In the genomic region with DNA sequence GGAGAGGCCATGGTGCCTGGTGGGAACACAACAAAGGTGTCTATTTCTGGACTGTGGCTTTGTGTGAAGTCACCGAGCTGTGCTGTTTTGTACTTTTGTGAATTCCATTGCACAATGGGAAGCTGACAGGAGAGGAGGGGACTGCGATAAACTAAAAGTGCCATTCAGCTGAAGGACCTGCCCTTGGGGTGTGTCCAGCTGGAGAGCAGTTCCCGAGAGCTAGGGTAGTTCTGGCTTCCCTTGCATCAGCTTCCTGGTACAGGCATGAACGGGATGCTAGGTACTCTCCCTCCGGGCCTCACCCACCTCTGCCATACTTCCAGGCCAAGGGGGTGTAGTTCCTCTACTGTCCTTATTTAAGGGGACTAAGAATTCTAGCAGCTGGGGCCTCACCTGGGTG, we compare ENCODE assay signal across 15 mouse cellular contexts.
DNase-seq lines count a peak whose midpoint lies in the region; ATAC-seq lines count a peak whose summit lies in the region.
"Had no signal": no experiment of that assay in that cellular context is flagged by ENCODE, and none has a peak within 500 bp of the region (broad histone marks: within the 10 kb centered on the region; RNA-seq: fewer than 3 reads in every experiment).

No protein-coding gene starts in this region.

- no peaks in the 10 kb centered on the region for H3K27me3 ChIP-seq in kidney, embryonic 15.5 days
- no peaks in the 10 kb centered on the region for H3K27me3 ChIP-seq in kidney, embryonic 14.5 days (ENCODE audit: control insufficient read depth, insufficient read depth, low read length)
- H3K27me3 ChIP-seq in stomach, embryonic 16.5 days (ENCODE audit: control insufficient read depth, insufficient read depth, low read length) = no peaks in the 10 kb centered on the region
- no peaks in the 10 kb centered on the region for H3K27me3 ChIP-seq in forebrain, embryonic 14.5 days (replicated peaks; ENCODE audit: control insufficient read depth, insufficient read depth, low read length)
- H3K27me3 ChIP-seq: embryonic facial prominence, embryonic 12.5 days; forebrain, embryonic 12.5 days; Patski had no signal

- 0 out of 2 replicates have a peak overlapping the region, but pooled peaks have one; percentile 6 for H3K27ac ChIP-seq in kidney, embryonic 15.5 days
- no peak overlapping the region for H3K27ac ChIP-seq in kidney, embryonic 14.5 days (ENCODE audit: low read depth, low read length)
- H3K27ac ChIP-seq in stomach, embryonic 16.5 days (ENCODE audit: low read length) = no peak overlapping the region
- H3K27ac ChIP-seq in forebrain, embryonic 14.5 days (ENCODE audit: low read depth, low read length) = no peak overlapping the region
- H3K27ac ChIP-seq: embryonic facial prominence, embryonic 12.5 days; forebrain, embryonic 12.5 days; liver, embryonic 14.5 days had no signal

- no peaks in the 10 kb centered on the region for H3K9me3 ChIP-seq in kidney, embryonic 15.5 days (replicated peaks)
- H3K9me3 ChIP-seq in kidney, embryonic 14.5 days (ENCODE audit: control insufficient read depth, low read length) = no peaks in the 10 kb centered on the region
- H3K9me3 ChIP-seq in stomach, embryonic 16.5 days (replicated peaks; ENCODE audit: control insufficient read depth, low read length) = no peaks in the 10 kb centered on the region
- H3K9me3 ChIP-seq in forebrain, embryonic 14.5 days (replicated peaks; ENCODE audit: control insufficient read depth, low read length) = no peaks in the 10 kb centered on the region
- H3K9me3 ChIP-seq: embryonic facial prominence, embryonic 12.5 days; forebrain, embryonic 12.5 days had no signal

- DNase-seq in embryo, embryonic 9.5 days (ENCODE audit: extremely low spot score) = peak; percentile 4
- no peak for DNase-seq in embryo, embryonic 10 days (ENCODE audit: low spot score)
- DNase-seq in lung, adult 18-20 months = peak; percentile 78 to 83
- no peak for DNase-seq in forebrain, embryonic 14.5 days (ENCODE audit: low spot score)
- DNase-seq in right cerebral cortex, adult 2 months (ENCODE audit: low spot score in 2 of 2) = no peak
- DNase-seq: cerebellum, adult 9-10 months; midbrain, embryonic 14.5 days; thymus, postnatal 25 days had no signal

- no peak overlapping the region for H3K4me2 ChIP-seq in kidney, embryonic 15.5 days
- no peak overlapping the region for H3K4me2 ChIP-seq in kidney, embryonic 14.5 days (replicated peaks; ENCODE audit: low read depth, low read length)
- H3K4me2 ChIP-seq in stomach, embryonic 16.5 days (ENCODE audit: low read depth, low read length) = no peak overlapping the region
- no peak overlapping the region for H3K4me2 ChIP-seq in forebrain, embryonic 14.5 days (ENCODE audit: low read length)
- H3K4me2 ChIP-seq: embryonic facial prominence, embryonic 12.5 days; forebrain, embryonic 12.5 days had no signal

- ATAC-seq in kidney, embryonic 15.5 days (replicated peaks; ENCODE audit: low FRiP score) = 0 out of 2 replicates have a peak, but pooled peaks have one; percentile 47
- ATAC-seq in kidney, embryonic 14.5 days (ENCODE audit: low FRiP score, low TSS enrichment) = no peak
- ATAC-seq in stomach, embryonic 16.5 days (ENCODE audit: insufficient read depth, low FRiP score) = 0 out of 2 replicates have a peak, but pooled peaks have one; percentile 38
- no peak for ATAC-seq in forebrain, embryonic 14.5 days
- ATAC-seq: Patski had no signal

- H3K36me3 ChIP-seq in kidney, embryonic 15.5 days = no peaks in the 10 kb centered on the region
- H3K36me3 ChIP-seq in kidney, embryonic 14.5 days (ENCODE audit: control insufficient read depth, insufficient read depth, low read length) = no peaks in the 10 kb centered on the region
- no peaks in the 10 kb centered on the region for H3K36me3 ChIP-seq in stomach, embryonic 16.5 days (ENCODE audit: control insufficient read depth, insufficient read depth, low read length)
- H3K36me3 ChIP-seq in forebrain, embryonic 14.5 days (ENCODE audit: control insufficient read depth, insufficient read depth, low read length) = no peaks in the 10 kb centered on the region
- H3K36me3 ChIP-seq: embryonic facial prominence, embryonic 12.5 days; forebrain, embryonic 12.5 days had no signal

- H3K4me1 ChIP-seq in kidney, embryonic 15.5 days = no peaks in the 10 kb centered on the region
- H3K4me1 ChIP-seq in kidney, embryonic 14.5 days (ENCODE audit: control insufficient read depth, insufficient read depth, low read length) = no peaks in the 10 kb centered on the region
- H3K4me1 ChIP-seq in stomach, embryonic 16.5 days (ENCODE audit: control insufficient read depth, insufficient read depth, low read length) = no peaks in the 10 kb centered on the region
- no peaks in the 10 kb centered on the region for H3K4me1 ChIP-seq in forebrain, embryonic 14.5 days (ENCODE audit: control insufficient read depth, insufficient read depth, low read length)
- H3K4me1 ChIP-seq: embryonic facial prominence, embryonic 12.5 days; forebrain, embryonic 12.5 days had no signal

- H3K4me3 ChIP-seq in kidney, embryonic 15.5 days (replicated peaks) = no peak overlapping the region
- no peak overlapping the region for H3K4me3 ChIP-seq in kidney, embryonic 14.5 days (ENCODE audit: low read length)
- H3K4me3 ChIP-seq in stomach, embryonic 16.5 days (replicated peaks; ENCODE audit: low read length) = no peak overlapping the region
- no peak overlapping the region for H3K4me3 ChIP-seq in forebrain, embryonic 14.5 days (ENCODE audit: low read depth, low read length)
- H3K4me3 ChIP-seq: embryonic facial prominence, embryonic 12.5 days; forebrain, embryonic 12.5 days had no signal

- 57% methylated on average over 5 of the region's 5 CpGs for WGBS in kidney, embryonic 15.5 days
- 71% methylated on average over 5 of the region's 5 CpGs for WGBS in kidney, embryonic 14.5 days
- 44% methylated on average over 5 of the region's 5 CpGs for WGBS in stomach, embryonic 16.5 days
- WGBS in forebrain, embryonic 14.5 days = 48% methylated on average over 5 of the region's 5 CpGs

- no peak overlapping the region for H3K9ac ChIP-seq in kidney, embryonic 15.5 days
- H3K9ac ChIP-seq in kidney, embryonic 14.5 days (ENCODE audit: low read depth, low read length) = no peak overlapping the region
- H3K9ac ChIP-seq in stomach, embryonic 16.5 days (ENCODE audit: low read length) = no peak overlapping the region
- no peak overlapping the region for H3K9ac ChIP-seq in forebrain, embryonic 14.5 days (ENCODE audit: low read length)
- H3K9ac ChIP-seq: embryonic facial prominence, embryonic 12.5 days; forebrain, embryonic 12.5 days; liver, embryonic 14.5 days had no signal

Comparison
In these comparisons a context has a peak if more than half of its experiments do, and no peak if none do; other contexts are left out.
1. DNase-seq: peak in embryo, embryonic 9.5 days (single experiment) and lung, adult 18-20 months (2 of 2); none in embryo, embryonic 10 days (single experiment), forebrain, embryonic 14.5 days (single experiment) and right cerebral cortex, adult 2 months (0 of 2).
2. ATAC-seq: peak in kidney, embryonic 15.5 days (single experiment) and stomach, embryonic 16.5 days (single experiment); none in kidney, embryonic 14.5 days (single experiment) and forebrain, embryonic 14.5 days (single experiment).